Mouse (Mus musculus): ENCODE results near the gene Hoxb9.

- TF ChIP-seq CTCF (conservative IDR thresholded peaks at IDR 0.05; ENCODE audit: insufficient read depth, insufficient read length, low read depth, low read length) (no peak), POLR2A (IDR thresholded peaks at IDR 0.05; ENCODE audit: low read depth, low read length) (no peak)
These were observed 16.2 kb downstream of the Hoxb9 start for GRCm38 (mm10) chr11:96287411-96287810.
